Mouse (Mus musculus): ENCODE results near the gene Haus2. TPM values are rescaled to one million over a fixed set of nuclear protein-coding genes. Genes with fewer than 3 reads are reported as not detected.

The Haus2 gene
- polyA plus RNA-seq, 1 experiment from 2014 or later: 17.6 TPM

- no peaks in the 10 kb centered on the region for H3K27me3 ChIP-seq
- no peak overlapping the region for H3K4me2 ChIP-seq
- 48% methylated on average over 7 of the region's 7 CpGs for WGBS (ENCODE audit: insufficient replicate concordance)
- H3K9ac ChIP-seq: no peak overlapping the region
- ATAC-seq (ENCODE audit: low read depth): no peak
- H3K36me3 ChIP-seq: no peaks in the 10 kb centered on the region
- peaks cover 34% of the 10 kb centered on the region for H3K4me1 ChIP-seq (replicated peaks)
- H3K27ac ChIP-seq: no peak overlapping the region
- H3K9me3 ChIP-seq (replicated peaks): no peaks in the 10 kb centered on the region
- no peak for DNase-seq
- no peak overlapping the region for H3K4me3 ChIP-seq (replicated peaks)
Observed at GRCm38 (mm10) chr2:120652925-120653284, 43.7 kb downstream of the Haus2 start.

GRCm38 (mm10) chr2:120654693-120655092 is 45.5 kb downstream of the Haus2 start:
- ATAC-seq (ENCODE audit: low read depth) (no peak), DNase-seq (no peak)
- no peak overlapping the region for H3K9ac ChIP-seq
- no peak overlapping the region for H3K4me3 ChIP-seq (replicated peaks)
- no peak overlapping the region for H3K4me2 ChIP-seq
- H3K27me3 ChIP-seq: no peaks in the 10 kb centered on the region
- H3K27ac ChIP-seq: no peak overlapping the region
- 58% methylated on average over 2 of the region's 2 CpGs for WGBS (ENCODE audit: insufficient replicate concordance)
- no peaks in the 10 kb centered on the region for H3K9me3 ChIP-seq (replicated peaks)
- no peaks in the 10 kb centered on the region for H3K36me3 ChIP-seq
- H3K4me1 ChIP-seq (replicated peaks): peaks cover 48% of the 10 kb centered on the region

- no peak for DNase-seq
- Histone ChIP-seq H3K36me3 (no peaks in the 10 kb centered on the region), H3K27me3 (no peaks in the 10 kb centered on the region), H3K4me2 (no peak overlapping the region), H3K4me3 (replicated peaks) (no peak overlapping the region), H3K4me1 (replicated peaks) (peaks cover 60% of the 10 kb centered on the region), H3K9me3 (replicated peaks) (no peaks in the 10 kb centered on the region), H3K9ac (no peak overlapping the region), H3K27ac (no peak overlapping the region)
- ATAC-seq (ENCODE audit: low read depth): no peak
- 64% methylated on average over 5 of the region's 5 CpGs for WGBS (ENCODE audit: insufficient replicate concordance)
Observed at GRCm38 (mm10) chr2:120655905-120656304, 46.7 kb downstream of the Haus2 start.

- Histone ChIP-seq H3K4me2 (no peak overlapping the region), H3K27ac (0 out of 2 replicates have a peak overlapping the region, but pooled peaks have one; percentile 21), H3K9ac (no peak overlapping the region), H3K36me3 (no peaks in the 10 kb centered on the region), H3K4me3 (replicated peaks) (no peak overlapping the region), H3K27me3 (no peaks in the 10 kb centered on the region), H3K4me1 (replicated peaks) (peaks cover 65% of the 10 kb centered on the region), H3K9me3 (replicated peaks) (no peaks in the 10 kb centered on the region)
- DNase-seq (no peak), ATAC-seq (ENCODE audit: low read depth) (peak; percentile 72)
- WGBS (ENCODE audit: insufficient replicate concordance): 23% methylated on average over 2 of the region's 2 CpGs
Observed at GRCm38 (mm10) chr2:120656711-120657110, 47.5 kb downstream of the Haus2 start.

GRCm38 (mm10) chr2:120658486-120658885 is 49.3 kb downstream of the Haus2 start:
- Histone ChIP-seq H3K27ac (no peak overlapping the region), H3K27me3 (no peaks in the 10 kb centered on the region), H3K9me3 (replicated peaks) (no peaks in the 10 kb centered on the region), H3K4me1 (replicated peaks) (peaks cover 59% of the 10 kb centered on the region), H3K36me3 (no peaks in the 10 kb centered on the region), H3K9ac (no peak overlapping the region), H3K4me2 (no peak overlapping the region), H3K4me3 (replicated peaks) (no peak overlapping the region)
- no peak for DNase-seq
- WGBS (ENCODE audit: insufficient replicate concordance): 18% methylated on average over 5 of the region's 5 CpGs
- ATAC-seq (ENCODE audit: low read depth): no peak

- H3K4me2 ChIP-seq: no peak overlapping the region
- ATAC-seq (ENCODE audit: low read depth): no peak
Observed at GRCm38 (mm10) chr2:120659318-120659717, 50.1 kb downstream of the Haus2 start.

GRCm38 (mm10) chr2:120660486-120661078 is 51.4 kb downstream of the Haus2 start:
- H3K9ac ChIP-seq: no peak overlapping the region
- H3K9me3 ChIP-seq (replicated peaks): no peaks in the 10 kb centered on the region
- H3K27me3 ChIP-seq: no peaks in the 10 kb centered on the region; the same call in 1 of the 2 replicates
- peak; percentile 83 for ATAC-seq (ENCODE audit: low read depth)
- H3K4me3 ChIP-seq (replicated peaks): no peak overlapping the region
- 19% methylated on average over 5 of the region's 5 CpGs for WGBS (ENCODE audit: insufficient replicate concordance)
- peak; percentile 36 for DNase-seq
- H3K4me1 ChIP-seq (replicated peaks): peaks cover 57% of the 10 kb centered on the region
- no peak overlapping the region for H3K27ac ChIP-seq
- H3K4me2 ChIP-seq: peak overlapping the region; percentile 10
- H3K36me3 ChIP-seq: no peaks in the 10 kb centered on the region

More at GRCm38 (mm10) chr2:120659318-120659717, 50.1 kb downstream of the Haus2 start:
- H3K4me3 ChIP-seq (replicated peaks): no peak overlapping the region
- DNase-seq: no peak
- H3K27me3 ChIP-seq: no peaks in the 10 kb centered on the region; the same call in 1 of the 2 replicates
- H3K9me3 ChIP-seq (replicated peaks): no peaks in the 10 kb centered on the region
- H3K4me1 ChIP-seq (replicated peaks): peaks cover 60% of the 10 kb centered on the region
- no peaks in the 10 kb centered on the region for H3K36me3 ChIP-seq
- H3K9ac ChIP-seq: no peak overlapping the region
- H3K27ac ChIP-seq: no peak overlapping the region

GRCm38 (mm10) chr2:120662766-120663165 is 53.6 kb downstream of the Haus2 start:
- ATAC-seq (ENCODE audit: low read depth) (no peak), DNase-seq (no peak)
- H3K9me3 ChIP-seq (replicated peaks): no peaks in the 10 kb centered on the region
- peaks cover 37% of the 10 kb centered on the region for H3K4me1 ChIP-seq (replicated peaks)
- H3K4me3 ChIP-seq (replicated peaks): no peak overlapping the region
- no peaks in the 10 kb centered on the region; the same call in 1 of the 2 replicates for H3K27me3 ChIP-seq
- no peak overlapping the region for H3K9ac ChIP-seq
- H3K36me3 ChIP-seq: no peaks in the 10 kb centered on the region
- no peak overlapping the region for H3K4me2 ChIP-seq
- H3K27ac ChIP-seq: no peak overlapping the region

- ATAC-seq (ENCODE audit: low read depth): no peak
- 67% methylated on average over 3 of the region's 3 CpGs for WGBS (ENCODE audit: insufficient replicate concordance)
- Histone ChIP-seq H3K4me2 (no peak overlapping the region), H3K36me3 (no peaks in the 10 kb centered on the region), H3K27me3 (no peaks in the 10 kb centered on the region; the same call in 1 of the 2 replicates), H3K4me1 (replicated peaks) (peaks cover 31% of the 10 kb centered on the region), H3K9ac (no peak overlapping the region), H3K4me3 (replicated peaks) (no peak overlapping the region), H3K9me3 (replicated peaks) (no peaks in the 10 kb centered on the region), H3K27ac (no peak overlapping the region)
- no peak for DNase-seq
Observed at GRCm38 (mm10) chr2:120663491-120664154, 54.4 kb downstream of the Haus2 start.

- 52% methylated on average over 2 of the region's 2 CpGs for WGBS (ENCODE audit: insufficient replicate concordance)
- DNase-seq (no peak), ATAC-seq (ENCODE audit: low read depth) (no peak)
- Histone ChIP-seq H3K4me3 (replicated peaks) (no peak overlapping the region), H3K9ac (no peak overlapping the region), H3K27me3 (no peaks in the 10 kb centered on the region; the same call in 1 of the 2 replicates), H3K9me3 (replicated peaks) (no peaks in the 10 kb centered on the region), H3K4me1 (replicated peaks) (0 out of 2 replicates have a peak, but pooled peaks cover 4% of the 10 kb centered on the region), H3K36me3 (no peaks in the 10 kb centered on the region), H3K27ac (no peak overlapping the region), H3K4me2 (no peak overlapping the region)
Observed at GRCm38 (mm10) chr2:120667446-120667845, 58.3 kb downstream of the Haus2 start.

GRCm38 (mm10) chr2:120670253-120670652 is 61.1 kb downstream of the Haus2 start:
- Histone ChIP-seq H3K4me3 (replicated peaks) (no peak overlapping the region), H3K36me3 (no peaks in the 10 kb centered on the region), H3K27ac (no peak overlapping the region), H3K4me2 (no peak overlapping the region), H3K9me3 (replicated peaks) (no peaks in the 10 kb centered on the region), H3K9ac (no peak overlapping the region), H3K4me1 (replicated peaks) (no peaks in the 10 kb centered on the region), H3K27me3 (no peaks in the 10 kb centered on the region)
- DNase-seq (no peak), ATAC-seq (ENCODE audit: low read depth) (no peak)
- WGBS (ENCODE audit: insufficient replicate concordance): 52% methylated on average over 2 of the region's 2 CpGs
